Mouse (Mus musculus) liver, adult 2 months (tissue): ENCODE measurements around the gene Morn5.

Source experiments
- CTCF ChIP-seq: fragments of 200-500 bp; IDR thresholded peaks from 2 replicates; pipeline ENCODE4 v1.5.1; 2011; ENCODE audit warnings: low read depth, low read length, control low read depth
- POLR2A ChIP-seq: fragments of 200-500 bp; IDR thresholded peaks from 2 replicates; pipeline ENCODE4 v1.6.1; 2011; ENCODE audit warnings: low read length, control low read depth; ENCODE audit not compliant: insufficient read depth; ENCODE audit errors: extremely low read depth

- TF ChIP-seq CTCF (no peak), POLR2A (no peak)
Measured at GRCm38 (mm10) chr2:36097129-36097815, 48.0 kb downstream of the Morn5 start.
